Mouse (Mus musculus) neutrophil, adult 5-6 weeks (primary cell): ENCODE results near the gene Capsl. TPM values are rescaled to one million over a fixed set of nuclear protein-coding genes. Genes with fewer than 3 reads are reported as not detected.
A peak's percentile ranks its signal among the peaks of the same experiment; 100 is the strongest.

Source experiments
- ATAC-seq: fragments of 151-379, 151-347 bp; 2 replicates; pipeline ENCODE4 v1.8.0; 2017; ENCODE audit warnings: mild to moderate bottlenecking, moderate TSS enrichment; ENCODE audit not compliant: insufficient number of reproducible peaks, poor library complexity, low FRiP score, severe bottlenecking; ENCODE audit errors: extremely low read depth
- total RNA-seq: library from RNA; stranded (forward); fragments of 200-1000 nt; gene quantifications from 2 replicates; pipeline ENCODE4 v1.2.3, GENCODE M21; 2017

Gene Capsl
- not detected in 2 replicates for total RNA-seq

GRCm38 (mm10) chr15:9435534-9436180 lies at the start of gene Capsl:
Gene Capsl, plus strand, starts transcription at chr15:9436028.
- no peak for ATAC-seq

- ATAC-seq, result no peak
Observed at GRCm38 (mm10) chr15:9409475-9409874, 26.4 kb upstream of the Capsl start.

GRCm38 (mm10) chr15:9421163-9421562 lies 14.7 kb upstream of the Capsl start:
- no peak for ATAC-seq

- peak; percentile 69 for ATAC-seq
Observed at GRCm38 (mm10) chr15:9427849-9428248, 8.0 kb upstream of the Capsl start.

- peak; percentile 73; the same call in 1 of the 2 replicates for ATAC-seq
Observed at GRCm38 (mm10) chr15:9429843-9430242, 6.0 kb upstream of the Capsl start.

GRCm38 (mm10) chr15:9451999-9452398 lies 16.2 kb downstream of the Capsl start:
- no peak for ATAC-seq

GRCm38 (mm10) chr15:9452842-9453241 lies 17.0 kb downstream of the Capsl start:
- ATAC-seq, result no peak

- no peak for ATAC-seq
Observed at GRCm38 (mm10) chr15:9454198-9454597, 18.4 kb downstream of the Capsl start.

- peak; percentile 87 for ATAC-seq
Observed at GRCm38 (mm10) chr15:9455241-9455640, 19.4 kb downstream of the Capsl start.

- ATAC-seq, result peak; percentile 52; the same call in 1 of the 2 replicates
Observed at GRCm38 (mm10) chr15:9463521-9464027, 27.7 kb downstream of the Capsl start.

GRCm38 (mm10) chr15:9464039-9464438 lies 28.2 kb downstream of the Capsl start:
- no peak for ATAC-seq

GRCm38 (mm10) chr15:9471053-9471685 lies 35.3 kb downstream of the Capsl start:
- no peak for ATAC-seq

GRCm38 (mm10) chr15:9472167-9472566 lies 36.3 kb downstream of the Capsl start:
- no peak for ATAC-seq

GRCm38 (mm10) chr15:9472618-9473017 lies 36.8 kb downstream of the Capsl start:
- ATAC-seq, result no peak

GRCm38 (mm10) chr15:9473188-9473587 lies 37.4 kb downstream of the Capsl start:
- no peak for ATAC-seq

- no peak for ATAC-seq
Observed at GRCm38 (mm10) chr15:9489417-9490118, 53.7 kb downstream of the Capsl start.

- no peak for ATAC-seq
Observed at GRCm38 (mm10) chr15:9492077-9492476, 56.2 kb downstream of the Capsl start.
